Mouse (Mus musculus) cerebral cortex, adult 2 months (tissue): ENCODE measurements around the gene Hoxa10.

Experiments used
- WGBS: fragments of 180-500 bp; shearing (Covaris S2); methylation state at CpG from one replicate; pipeline ENCODE4 v1.1.7; 2018; 5-methylcytosine and 5-hydroxymethylcytosine counted together

Gene Hoxa10

GRCm38 (mm10) chr6:52204050-52204752, 36.5 kb downstream of the Hoxa10 start, which contains the start of gene Hoxa5:
Gene Hoxa5, minus strand, starts transcription at chr6:52204587.
- WGBS: 2% methylated on average over 65 of the region's 65 CpGs

- 2% methylated on average over 45 of the region's 46 CpGs for WGBS
Measured at GRCm38 (mm10) chr6:52203371-52204049, 37.1 kb downstream of the Hoxa10 start.

GRCm38 (mm10) chr6:52203121-52203370, 37.6 kb downstream of the Hoxa10 start:
- WGBS: 3% methylated on average over 10 of the region's 10 CpGs

- 10% methylated on average over 22 of the region's 22 CpGs for WGBS
Measured at GRCm38 (mm10) chr6:52202362-52203120, 38.1 kb downstream of the Hoxa10 start.

- 22% methylated on average over 1 of the region's 1 CpGs for WGBS
Measured at GRCm38 (mm10) chr6:52201269-52201668, 39.4 kb downstream of the Hoxa10 start.

GRCm38 (mm10) chr6:52200751-52201250, 39.9 kb downstream of the Hoxa10 start:
- WGBS: 14% methylated on average over 10 of the region's 10 CpGs

GRCm38 (mm10) chr6:52200073-52200750, 40.4 kb downstream of the Hoxa10 start:
- WGBS: 7% methylated on average over 30 of the region's 30 CpGs

- WGBS: 3% methylated on average over 10 of the region's 10 CpGs
Measured at GRCm38 (mm10) chr6:52197271-52197670, 43.4 kb downstream of the Hoxa10 start.

GRCm38 (mm10) chr6:52196811-52197210, 43.8 kb downstream of the Hoxa10 start:
- 7% methylated on average over 9 of the region's 9 CpGs for WGBS

- 9% methylated on average over 10 of the region's 10 CpGs for WGBS
Measured at GRCm38 (mm10) chr6:52194690-52195089, 46.0 kb downstream of the Hoxa10 start.

GRCm38 (mm10) chr6:52191860-52192550, 48.6 kb downstream of the Hoxa10 start:
- 3% methylated on average over 38 of the region's 55 CpGs for WGBS

GRCm38 (mm10) chr6:52190906-52191810, 49.5 kb downstream of the Hoxa10 start, which contains the start of gene Hoxa4:
Gene Hoxa4, minus strand, starts transcription at chr6:52191753.
- 2% methylated on average over 80 of the region's 102 CpGs for WGBS

- 2% methylated on average over 23 of the region's 23 CpGs for WGBS
Measured at GRCm38 (mm10) chr6:52190410-52190809, 50.2 kb downstream of the Hoxa10 start.

- WGBS: 7% methylated on average over 8 of the region's 8 CpGs
Measured at GRCm38 (mm10) chr6:52189909-52190308, 50.7 kb downstream of the Hoxa10 start.

- WGBS: 11% methylated on average over 5 of the region's 5 CpGs
Measured at GRCm38 (mm10) chr6:52189172-52189591, 51.5 kb downstream of the Hoxa10 start.

GRCm38 (mm10) chr6:52186500-52186899, 54.2 kb downstream of the Hoxa10 start:
- WGBS: 10% methylated on average over 1 of the region's 1 CpGs

GRCm38 (mm10) chr6:52185834-52186233, 54.8 kb downstream of the Hoxa10 start:
- WGBS: 12% methylated on average over 3 of the region's 3 CpGs

GRCm38 (mm10) chr6:52185222-52185621, 55.4 kb downstream of the Hoxa10 start:
- WGBS: 2% methylated on average over 19 of the region's 19 CpGs

GRCm38 (mm10) chr6:52184668-52185067, 56.0 kb downstream of the Hoxa10 start:
- 4% methylated on average over 6 of the region's 6 CpGs for WGBS
